Mouse (Mus musculus) ovary, postnatal 36 days (tissue): ENCODE data around the gene Prkg1.

Experiments
- DNase-seq: peaks from one replicate; pipeline ENCODE4 v3.0.0; 2022; ENCODE audit warnings: low spot score, mixed read lengths

Prkg1 gene

DNA sequence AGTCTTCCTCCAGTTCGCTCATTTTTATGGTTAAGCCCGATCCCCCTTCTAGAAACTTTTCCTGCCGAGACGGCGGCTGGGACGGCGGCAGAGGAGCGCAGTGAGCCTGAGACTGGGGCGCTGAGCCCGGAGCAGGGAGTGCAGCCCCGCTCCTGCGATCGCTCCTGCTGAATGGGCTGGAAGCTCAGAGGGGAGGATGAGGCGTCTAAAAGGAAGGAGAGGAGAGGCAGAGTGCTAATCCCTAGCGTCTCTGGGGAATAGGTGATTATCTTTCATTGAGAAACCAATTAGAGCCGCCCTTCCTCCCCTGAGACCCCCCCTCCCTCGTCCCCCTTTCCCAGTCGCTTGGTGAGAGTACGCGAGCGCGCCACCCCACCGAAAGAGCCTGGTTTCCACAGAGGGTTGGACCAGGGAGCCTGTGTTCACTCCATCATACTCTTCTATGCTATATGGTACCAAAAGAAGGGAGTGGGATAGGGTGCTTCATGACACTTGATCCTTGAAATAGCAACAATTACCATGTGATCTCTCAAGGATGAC, at the start of gene Prkg1:
Gene Prkg1, minus strand, starts transcription at position 233 of the 540 bp plus-strand sequence.
- DNase-seq = peak; percentile 33

DNA sequence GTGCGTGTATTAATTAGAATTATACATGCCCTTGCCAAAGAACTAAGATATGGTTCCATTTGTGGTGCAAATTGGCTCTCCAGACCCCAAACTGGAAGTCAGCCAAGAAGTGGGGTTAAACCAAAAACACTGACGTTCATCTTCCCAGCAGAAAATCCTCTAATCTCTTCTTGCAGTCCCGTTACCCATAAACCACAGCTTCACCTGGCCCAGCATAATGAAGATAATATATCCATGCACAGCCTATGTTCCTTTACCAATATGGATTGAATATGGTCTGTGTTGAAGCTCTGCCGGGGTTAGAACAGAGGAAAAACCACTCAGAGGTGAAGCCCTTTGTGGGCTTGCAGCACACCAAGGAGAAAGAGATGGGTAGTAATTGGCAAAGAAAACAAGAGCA, 48.3 kb upstream of the Prkg1 start:
- DNase-seq = no peak

DNA sequence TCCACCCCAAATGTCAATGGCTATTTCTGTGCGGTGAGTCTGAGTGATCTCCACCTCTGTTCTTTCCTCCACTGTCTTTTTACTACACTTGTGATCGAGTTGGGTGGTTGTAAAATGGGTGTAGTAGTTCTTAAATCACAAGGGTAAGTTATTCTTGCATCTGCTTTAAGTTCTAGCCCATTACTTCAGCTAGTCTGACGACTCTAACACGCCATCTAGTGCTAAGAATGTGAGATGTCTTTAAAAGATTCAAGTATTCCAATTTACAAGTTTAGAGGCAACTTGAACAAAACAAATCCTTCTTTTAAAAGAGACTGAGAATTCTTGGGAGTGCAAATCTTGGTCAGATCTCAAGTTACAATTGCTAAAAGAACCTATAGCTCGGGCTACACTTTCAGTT, 46.5 kb upstream of the Prkg1 start:
- no peak for DNase-seq

DNA sequence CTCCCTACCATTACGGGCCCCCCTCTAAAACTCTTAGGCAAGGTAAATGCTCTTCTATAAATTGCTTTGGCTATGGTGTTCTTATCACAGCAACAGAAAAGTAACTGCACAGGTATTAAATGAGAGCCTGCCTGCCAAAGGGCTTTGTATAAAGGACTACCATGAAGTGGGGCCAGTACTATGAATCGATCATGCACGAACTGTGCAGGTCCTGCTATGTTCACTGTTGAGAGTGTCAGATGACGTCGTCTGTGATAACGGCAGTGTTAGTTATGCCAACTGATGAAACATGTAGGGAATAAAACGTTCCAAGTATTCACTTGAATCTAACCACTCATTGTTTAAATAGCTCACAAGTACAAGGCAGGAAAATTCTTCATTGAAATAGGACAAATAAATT, 40.6 kb upstream of the Prkg1 start:
- DNase-seq = no peak

DNA sequence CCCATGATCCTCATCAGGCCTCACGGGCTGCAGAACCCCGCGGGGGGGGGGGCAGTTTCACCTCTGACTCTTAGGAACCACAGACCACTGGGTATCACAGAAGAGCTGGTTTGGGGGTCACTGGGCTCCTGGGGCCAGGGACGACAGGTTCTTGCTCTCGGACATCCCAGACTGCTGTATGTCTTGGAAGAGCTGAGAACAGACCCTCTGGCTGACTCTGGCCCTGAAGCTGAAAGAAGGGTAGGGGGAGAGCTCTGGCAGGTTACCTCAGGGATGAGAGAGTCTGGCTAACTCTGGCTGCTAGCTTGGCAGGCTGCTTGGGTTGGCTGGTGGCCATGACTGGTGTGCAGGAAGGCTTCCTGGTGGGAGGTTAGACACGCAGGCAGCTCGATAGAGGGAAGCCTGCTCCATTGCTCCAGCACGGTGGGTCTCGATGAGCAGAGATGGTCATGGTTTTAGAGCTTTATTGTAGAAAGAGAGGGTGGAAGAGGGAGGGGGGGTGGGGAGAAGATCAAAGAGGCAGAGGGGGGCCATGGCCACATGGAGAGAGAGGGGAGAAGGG, 30.7 kb upstream of the Prkg1 start:
- DNase-seq = peak; percentile 18

DNA sequence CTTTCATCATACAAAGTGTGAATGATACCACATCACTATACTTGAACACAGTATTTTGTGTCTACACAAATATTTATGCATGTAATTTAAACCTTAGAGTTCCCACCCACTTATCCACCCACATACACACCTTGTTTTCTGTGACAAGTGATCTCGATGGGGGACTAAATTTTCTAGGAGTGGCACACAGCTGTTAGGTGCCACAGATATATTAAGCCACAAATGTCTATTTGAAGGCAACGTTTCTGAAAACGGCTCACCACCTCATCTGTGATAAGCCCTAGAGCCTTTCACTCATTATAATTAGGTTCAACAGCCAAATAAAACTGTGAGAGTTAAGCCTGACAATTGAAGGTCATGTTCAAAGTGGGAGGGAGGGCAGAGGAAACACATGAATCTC, 26.9 kb upstream of the Prkg1 start:
- DNase-seq = no peak

DNA sequence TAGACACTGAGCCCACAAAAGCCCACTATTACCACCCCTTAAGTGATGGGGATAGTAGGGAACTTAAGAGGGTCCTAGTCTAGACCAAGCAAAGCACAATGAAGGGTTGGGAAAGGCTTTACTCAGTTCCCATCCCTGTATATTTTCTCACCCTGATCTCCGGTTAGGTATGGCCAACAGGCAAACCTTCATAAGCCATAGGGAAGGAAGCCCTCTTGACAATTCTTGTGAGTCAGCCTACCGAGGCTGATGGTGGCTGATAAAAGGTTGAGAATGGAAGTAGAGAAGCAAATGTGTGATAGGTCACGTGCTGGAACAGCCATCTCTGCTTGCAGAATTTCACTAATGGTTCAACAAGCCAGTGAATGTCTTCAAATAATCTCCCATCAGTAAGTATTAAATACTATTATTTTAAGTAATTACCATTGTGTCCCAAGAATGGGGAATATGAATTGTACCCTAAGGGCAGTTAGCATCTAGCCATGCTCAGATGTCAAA, 16.7 kb upstream of the Prkg1 start:
- no peak for DNase-seq

DNA sequence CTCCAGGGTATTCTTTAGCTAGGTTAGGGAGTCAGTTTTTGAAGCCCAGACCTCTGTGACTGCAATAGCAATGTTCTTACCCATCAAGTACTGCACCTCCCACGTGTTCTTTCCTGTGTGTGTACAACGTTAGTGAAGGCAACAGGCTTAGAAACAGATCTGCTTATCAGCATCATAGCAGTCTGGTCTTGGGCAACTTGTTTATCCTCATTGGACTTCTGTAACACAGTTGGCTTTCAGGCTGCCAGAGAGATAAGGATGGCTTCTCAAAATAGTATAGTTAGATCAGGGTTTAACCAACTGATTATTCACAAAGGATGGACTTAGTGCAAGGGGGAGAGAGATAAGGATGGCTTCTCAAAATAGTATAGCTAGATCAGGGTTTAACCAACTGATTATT, 16.2 kb upstream of the Prkg1 start:
- no peak for DNase-seq

DNA sequence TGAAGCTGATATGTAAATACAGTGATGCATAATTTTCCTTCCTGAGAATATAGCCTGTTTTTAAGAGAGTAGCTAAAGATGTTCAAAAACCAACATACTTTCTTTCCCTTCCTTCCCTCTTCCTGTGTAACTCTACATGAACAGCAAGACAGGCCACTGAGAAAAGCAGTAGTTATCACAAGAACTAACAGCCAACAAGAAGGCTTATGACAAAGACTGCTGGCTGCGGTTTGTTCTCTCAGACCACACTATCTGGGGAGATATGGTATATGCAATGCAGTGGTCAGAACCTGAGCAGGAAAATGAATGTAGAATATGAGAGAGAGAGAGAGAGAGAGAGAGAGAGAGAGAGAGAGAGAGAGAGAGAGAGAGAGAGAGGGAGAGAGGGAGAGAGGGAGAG, 15.4 kb upstream of the Prkg1 start:
- no peak for DNase-seq

DNA sequence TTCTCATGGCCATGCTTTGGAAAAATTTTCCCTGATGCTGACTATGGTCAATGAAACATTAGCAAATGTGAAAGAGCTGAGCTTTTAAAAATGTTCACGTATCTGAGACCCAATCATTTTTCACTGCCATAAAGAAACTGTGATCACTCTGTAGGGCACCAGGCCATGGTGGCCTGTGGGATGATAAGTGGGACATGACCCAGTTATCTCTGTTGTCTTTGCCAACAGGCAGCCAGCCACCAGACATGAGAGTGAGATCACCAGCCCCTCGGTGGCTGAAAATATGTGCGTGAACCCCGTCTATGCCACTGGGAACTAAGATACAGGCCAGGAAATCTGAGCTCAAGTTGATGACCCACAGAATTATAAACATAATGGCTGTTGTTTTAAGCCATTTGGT, 14.2 kb upstream of the Prkg1 start:
- no peak for DNase-seq

DNA sequence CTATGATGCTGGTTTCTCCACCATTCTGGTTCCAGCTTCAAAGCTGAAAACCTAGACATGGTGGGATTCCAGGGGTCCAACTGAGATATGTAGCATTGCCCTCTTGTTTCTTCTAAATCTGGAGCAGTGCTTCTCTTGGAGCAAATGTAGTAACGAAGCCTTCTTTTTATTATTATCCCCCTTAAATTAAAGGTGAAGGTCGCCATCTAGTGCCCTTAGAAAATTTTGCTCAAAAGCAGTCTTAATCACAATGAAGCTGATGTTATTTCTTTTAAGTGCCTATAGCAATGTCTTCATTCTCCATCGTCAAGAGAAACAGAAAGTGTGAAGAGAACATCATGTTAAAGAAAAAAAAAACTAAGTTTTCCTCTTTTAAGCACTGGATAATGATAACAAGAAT, 2.2 kb upstream of the Prkg1 start:
- no peak for DNase-seq

DNA sequence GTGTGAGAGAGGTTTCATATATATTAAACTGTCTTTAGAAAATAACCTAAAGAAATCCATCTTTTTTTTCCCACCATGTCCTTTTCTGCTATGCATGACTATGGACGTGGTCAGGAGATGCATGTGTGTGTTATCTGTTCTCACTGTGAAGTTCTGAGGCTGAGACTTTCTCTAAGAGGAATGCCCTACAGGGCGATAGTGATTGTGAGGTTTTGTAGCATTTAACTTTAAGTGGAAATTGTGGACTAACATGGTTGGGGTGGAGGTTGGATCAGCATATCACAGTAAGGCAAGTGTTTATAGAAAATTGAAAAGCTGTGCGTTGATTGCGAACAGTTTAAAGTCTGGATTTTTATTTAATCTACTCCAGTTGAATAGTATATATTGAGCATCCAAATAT, 618 bp upstream of the Prkg1 start:
- no peak for DNase-seq

DNA sequence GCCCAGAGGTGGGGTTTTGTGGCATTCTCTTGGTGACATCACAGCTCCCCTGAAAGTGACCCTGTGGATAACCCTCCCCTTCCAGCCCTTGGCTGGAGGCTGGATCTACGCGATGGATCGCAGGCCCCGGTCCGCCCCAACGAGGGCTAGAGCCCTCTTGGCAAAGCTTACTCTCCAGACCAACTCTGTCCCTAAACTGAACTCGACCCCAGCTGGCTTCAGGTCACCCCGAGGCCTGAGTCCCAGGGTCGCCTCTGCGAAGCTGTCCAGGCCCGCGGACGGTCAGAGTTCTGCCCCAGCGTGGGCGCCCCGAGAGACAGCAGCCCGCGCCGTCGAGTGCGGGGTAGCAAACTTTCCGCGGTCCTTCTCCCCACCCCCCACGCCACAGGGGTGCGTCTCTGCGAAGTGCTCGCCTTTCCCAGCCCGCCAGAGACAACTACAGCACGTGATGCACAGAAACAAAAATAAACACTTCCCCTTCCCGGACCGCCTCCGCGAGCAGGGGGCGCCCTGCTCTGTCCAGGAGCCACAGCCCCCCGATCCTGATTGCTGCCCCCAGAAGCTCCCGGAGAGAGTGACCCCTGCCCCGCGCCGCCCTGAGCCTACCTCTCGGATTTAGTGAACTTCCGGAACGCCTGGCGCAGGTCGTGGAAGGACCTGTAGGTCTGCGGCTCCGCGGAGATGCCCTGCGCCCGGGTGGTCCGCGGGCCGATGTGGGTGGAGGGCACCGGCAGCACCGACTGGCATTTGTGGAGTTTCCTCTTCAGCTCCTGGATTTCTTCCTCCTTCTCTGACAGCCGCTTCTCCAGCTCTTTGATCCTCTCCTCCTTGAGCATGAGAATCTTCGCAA, 657 bp downstream of the Prkg1 start:
- DNase-seq = peak; percentile 15

DNA sequence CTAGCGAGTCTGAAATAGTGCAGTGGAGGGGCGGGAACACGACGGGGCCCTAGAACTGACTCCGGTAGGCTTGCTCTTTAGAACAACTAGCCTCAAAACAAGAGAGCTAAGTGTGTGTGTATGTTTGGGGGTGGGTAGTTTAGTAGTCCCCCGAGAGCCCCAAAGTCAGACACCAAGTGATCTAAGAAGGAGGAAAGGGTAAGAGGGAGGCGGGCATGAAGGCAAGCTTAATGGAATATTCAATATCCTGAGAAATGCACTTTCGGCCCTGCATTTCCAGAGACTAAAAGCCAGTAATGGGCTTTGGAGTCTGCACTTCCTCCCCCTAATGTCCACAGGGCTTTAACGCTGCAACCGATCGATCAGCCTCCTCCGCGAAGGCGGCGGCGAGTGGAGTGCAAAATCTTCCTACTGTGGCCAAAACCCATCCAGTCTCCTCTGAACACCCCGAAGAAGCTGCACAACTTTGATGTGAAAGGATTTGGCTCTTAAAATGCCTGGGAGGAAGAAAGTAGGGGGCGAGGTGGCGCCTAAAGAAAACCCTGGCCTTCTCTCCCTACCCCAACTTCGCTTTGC, 1.5 kb downstream of the Prkg1 start:
- no peak for DNase-seq

DNA sequence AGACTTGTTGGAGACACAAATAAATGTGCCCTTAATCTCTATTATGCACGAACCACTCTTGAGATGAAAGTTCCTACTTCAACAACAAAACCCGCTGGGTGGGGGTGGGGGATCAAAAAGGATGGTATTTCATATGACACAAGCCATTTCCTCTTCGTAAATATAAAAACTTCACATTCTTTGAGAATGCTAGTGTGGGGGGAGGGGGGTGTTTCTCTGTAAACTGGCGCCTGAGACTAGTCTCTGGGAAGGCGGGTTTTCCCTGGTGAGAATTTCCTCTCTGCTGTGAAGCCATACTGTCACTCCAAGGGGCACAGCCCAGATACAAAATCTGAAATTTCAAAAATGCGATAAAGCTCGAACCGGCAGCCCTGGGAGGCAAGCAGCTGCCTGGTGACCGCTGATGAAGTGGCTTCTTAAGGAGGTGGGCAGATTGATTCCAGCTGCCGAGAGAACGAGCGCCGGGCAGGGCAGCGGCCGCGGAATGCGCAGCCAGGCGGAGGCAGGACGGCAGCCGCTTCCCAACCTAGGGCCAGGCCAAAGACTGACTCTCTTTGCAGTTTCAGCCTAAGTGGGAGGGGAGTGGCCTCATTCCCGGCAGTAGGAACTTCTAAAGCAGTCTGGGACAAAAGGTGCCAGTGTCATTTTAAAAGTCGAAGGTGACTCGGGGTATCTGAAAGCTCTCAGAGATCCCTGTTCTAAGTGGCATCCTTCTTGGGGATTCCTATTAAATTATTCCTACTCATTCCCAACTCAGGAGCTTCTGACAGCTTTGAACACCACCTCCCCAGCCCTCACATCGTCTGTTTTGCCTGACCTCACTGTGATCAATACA, 2.2 kb downstream of the Prkg1 start:
- peak; percentile 36 for DNase-seq

DNA sequence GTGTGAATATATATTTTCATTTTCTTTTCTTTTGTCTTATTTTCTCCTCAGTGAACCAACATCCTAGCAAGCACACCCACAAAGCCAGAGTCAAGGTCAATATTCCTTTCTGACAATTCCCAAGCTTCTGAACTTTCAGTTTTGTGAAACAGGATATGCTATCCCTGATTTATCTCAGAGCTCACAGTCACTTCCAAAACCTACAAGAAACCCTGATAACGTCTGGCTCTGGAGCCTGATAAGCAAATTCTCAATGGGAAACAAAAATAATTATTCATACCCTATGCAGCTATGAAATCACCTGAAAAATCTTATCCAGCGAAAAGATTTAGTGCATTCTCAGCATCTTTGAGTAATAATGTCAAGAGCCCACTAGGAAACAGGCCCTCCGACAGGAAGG, 5.0 kb downstream of the Prkg1 start:
- DNase-seq = no peak

DNA sequence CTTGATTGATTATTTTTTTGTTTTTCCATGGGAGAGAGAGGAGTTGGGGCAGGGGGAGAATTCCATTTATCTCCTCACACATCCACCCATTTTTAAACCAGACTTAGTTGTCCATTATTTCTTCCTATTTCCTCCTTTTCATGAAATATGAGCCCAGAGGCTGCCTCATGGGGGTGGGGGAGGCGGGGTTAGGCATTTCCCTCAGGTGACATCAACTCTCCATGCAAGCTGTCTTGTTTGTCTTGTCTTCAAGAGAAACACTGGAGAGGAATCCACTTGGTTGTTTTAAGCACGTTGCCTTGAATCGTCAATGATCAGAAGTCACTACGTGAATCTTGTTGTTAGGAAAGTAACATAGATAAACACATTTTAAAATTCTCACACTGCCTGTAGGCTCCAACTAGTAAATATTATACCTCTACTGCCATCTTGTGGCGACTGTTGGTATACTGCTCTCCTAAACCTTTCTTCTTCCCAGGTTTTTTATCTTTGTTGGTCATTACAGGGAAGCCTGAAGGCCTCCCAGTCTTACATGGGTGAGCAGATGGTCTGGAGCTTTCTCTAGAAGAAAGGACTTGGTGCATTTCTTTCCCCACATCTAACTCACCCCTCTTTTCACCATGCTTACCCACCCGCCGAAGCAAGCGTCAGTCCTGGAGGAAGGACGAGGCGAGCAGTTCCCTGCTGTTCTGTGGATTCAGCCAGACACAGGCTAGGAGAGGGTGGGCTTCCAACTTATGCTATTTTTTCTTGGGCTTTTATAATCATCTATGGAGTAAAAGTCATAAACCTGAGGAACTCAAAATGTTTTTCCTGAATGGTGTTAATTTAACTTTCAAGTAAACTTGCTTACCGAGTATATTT, 8.7 kb downstream of the Prkg1 start:
- DNase-seq = no peak

DNA sequence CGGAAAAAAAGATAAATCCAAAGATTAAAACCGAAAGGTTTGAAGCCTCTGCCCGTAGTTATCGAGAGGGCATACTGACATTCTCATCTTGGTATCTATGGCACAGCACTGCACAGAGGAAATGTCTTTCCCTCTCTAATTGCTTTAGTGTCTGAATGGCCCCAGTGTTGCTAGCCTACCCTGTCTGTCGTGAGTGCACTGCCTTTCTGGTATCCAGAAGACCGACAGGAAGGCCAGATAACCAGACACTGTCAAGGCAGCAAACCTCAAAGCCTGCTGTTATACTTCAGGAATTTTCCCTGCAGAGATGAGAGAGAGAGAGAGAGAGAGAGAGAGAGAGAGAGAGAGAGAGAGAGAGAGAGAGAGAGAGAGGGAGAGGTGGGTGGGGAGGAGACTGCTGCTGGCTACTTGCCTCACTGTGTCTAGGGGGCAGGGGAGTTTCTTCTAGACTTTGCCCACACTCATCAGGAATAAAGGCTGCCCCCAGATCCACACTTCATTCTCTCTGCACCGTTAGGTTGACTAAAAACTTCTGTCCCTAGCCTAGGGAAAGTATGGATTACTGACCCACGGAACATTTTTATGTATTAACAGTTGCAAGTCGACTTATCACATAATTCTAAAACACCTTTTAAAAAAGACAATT, 10.1 kb downstream of the Prkg1 start:
- DNase-seq = no peak

DNA sequence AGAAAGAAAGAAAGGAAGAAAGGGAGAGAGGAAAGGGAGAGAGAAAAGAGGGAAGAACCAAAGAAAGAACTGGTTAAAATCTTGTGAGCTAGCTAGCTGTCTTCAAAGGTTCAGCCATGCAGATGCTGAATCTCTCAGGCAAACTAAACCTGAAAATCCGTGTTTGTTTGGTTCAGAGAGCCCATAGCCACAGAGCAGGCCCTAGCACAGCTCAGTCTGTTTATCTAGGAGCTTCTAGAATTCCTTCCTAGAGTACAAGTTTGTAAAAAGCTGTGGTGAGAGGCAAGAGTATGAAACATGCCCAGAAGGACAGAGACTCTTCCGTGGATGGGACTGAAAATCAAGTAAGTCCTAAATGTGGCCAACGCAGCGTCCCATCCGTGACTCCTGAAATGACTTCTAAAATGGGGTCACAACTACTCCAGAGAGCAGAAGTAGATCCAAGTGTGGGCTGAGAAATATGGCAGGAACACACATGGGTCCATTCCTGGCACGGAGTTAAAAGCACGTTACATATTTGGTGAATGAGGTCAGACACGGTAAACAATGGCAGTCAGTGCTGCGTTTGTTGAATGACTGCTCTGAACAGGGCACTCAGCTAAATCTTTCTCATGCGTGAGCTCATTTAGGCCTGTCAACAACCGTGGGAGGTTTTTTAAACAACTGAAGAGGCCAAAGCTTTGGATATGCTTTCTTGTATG, 13.7 kb downstream of the Prkg1 start:
- DNase-seq = no peak

DNA sequence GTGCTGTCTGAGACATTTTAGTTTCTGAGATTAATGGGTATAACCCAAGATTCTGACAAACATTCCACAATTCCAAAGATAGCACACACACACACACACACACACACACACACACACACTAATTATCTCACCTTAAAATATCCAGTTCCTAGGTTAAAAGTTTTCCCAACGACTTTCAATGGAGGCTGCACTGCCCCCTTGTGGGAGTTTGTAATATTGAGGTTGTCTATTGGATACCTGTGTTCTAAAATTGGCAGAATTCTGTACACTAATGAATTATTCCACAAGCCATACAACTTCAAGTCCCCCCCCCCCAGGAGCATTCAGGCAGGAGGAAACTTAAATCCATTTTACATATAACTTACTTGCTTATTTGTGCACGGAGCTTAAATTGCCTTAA, 18.2 kb downstream of the Prkg1 start:
- peak; percentile 4 for DNase-seq
